Mouse (Mus musculus) liver, postnatal 0 days (tissue): Measurements from ENCODE around the gene Sox6. TPM values are rescaled to one million over a fixed set of nuclear protein-coding genes. Genes with fewer than 3 reads are reported as not detected.

Source experiments
- ATAC-seq: fragments of 200-750 bp; cut with Nextera tagmentation; 2 replicates; pipeline ENCODE4 v1.8.0; 2017; ENCODE audit warnings: mild to moderate bottlenecking, moderate library complexity
- DNase-seq: peaks from one replicate; pipeline ENCODE4 v3.0.0-alpha.2; 2016
- H3K27ac ChIP-seq: fragments of 300-500 bp; sonication (generic); 2 replicates; pipeline ENCODE4 v1.5.1; 2014; ENCODE audit warnings: antibody characterized with exemption, moderate library complexity, mild to moderate bottlenecking, low read depth
- H3K27me3 ChIP-seq: fragments of 300-500 bp; sonication (generic); 2 replicates; pipeline ENCODE4 v1.6.1; 2014; ENCODE audit warnings: low read length, control low read depth, mixed read lengths; ENCODE audit not compliant: insufficient read depth
- H3K36me3 ChIP-seq: fragments of 300-500 bp; sonication (generic); replicated peaks from 2 replicates; pipeline ENCODE4 v1.6.1; 2014; ENCODE audit warnings: mild to moderate bottlenecking, control low read depth, low read length, moderate library complexity, mixed read lengths; ENCODE audit not compliant: insufficient read depth
- H3K4me1 ChIP-seq: fragments of 300-500 bp; sonication (generic); 2 replicates; pipeline ENCODE4 v1.6.1; 2014; ENCODE audit warnings: antibody characterized with exemption, mild to moderate bottlenecking, control low read depth; ENCODE audit not compliant: insufficient read depth
- H3K4me2 ChIP-seq: fragments of 300-500 bp; sonication (generic); 2 replicates; pipeline ENCODE4 v1.6.1; 2014; ENCODE audit warnings: low read depth, mild to moderate bottlenecking, low read length, moderate library complexity, mixed read lengths
- H3K4me3 ChIP-seq: fragments of 300-500 bp; sonication (generic); 2 replicates; pipeline ENCODE4 v1.5.1; 2014; ENCODE audit warnings: low read depth, low read length
- H3K9ac ChIP-seq: fragments of 300-500 bp; sonication (generic); replicated peaks from 2 replicates; pipeline ENCODE4 v1.6.1; 2014; ENCODE audit warnings: mild to moderate bottlenecking, moderate library complexity
- H3K9me3 ChIP-seq: fragments of 300-500 bp; sonication (generic); 2 replicates; pipeline ENCODE4 v1.6.1; 2016; ENCODE audit warnings: mild to moderate bottlenecking, control low read depth, low read length, mixed read lengths
- CTCF ChIP-seq: sonication (generic); IDR thresholded peaks from 2 replicates; pipeline ENCODE4 v1.5.1; 2016; ENCODE audit warnings: antibody characterized with exemption, low read depth
- EP300 ChIP-seq: IDR thresholded peaks from 2 replicates; pipeline ENCODE4 v1.6.1; 2016; ENCODE audit warnings: antibody characterized with exemption, low read depth, mild to moderate bottlenecking
- WGBS: fragments of 180-500 bp; shearing (Covaris S2); extraction: QIAGEN DNeasy Blood & Tissue Kit; methylation state at CpG from one replicate; pipeline ENCODE4 v1.1.7; 2014; ENCODE audit not compliant: insufficient replicate concordance; 5-methylcytosine and 5-hydroxymethylcytosine counted together
- polyA plus RNA-seq: library from polyadenylated mRNA; unstranded; fragments of >200 nt; fragmentation: Nextera tagmentation; extraction: Ambion mirVana; gene quantifications from 2 replicates; pipeline ENCODE4 v1.2.1, GENCODE M21; 2015

The Sox6 gene
- polyA plus RNA-seq, 1 experiment from 2014 or later = 44.4 TPM

DNA sequence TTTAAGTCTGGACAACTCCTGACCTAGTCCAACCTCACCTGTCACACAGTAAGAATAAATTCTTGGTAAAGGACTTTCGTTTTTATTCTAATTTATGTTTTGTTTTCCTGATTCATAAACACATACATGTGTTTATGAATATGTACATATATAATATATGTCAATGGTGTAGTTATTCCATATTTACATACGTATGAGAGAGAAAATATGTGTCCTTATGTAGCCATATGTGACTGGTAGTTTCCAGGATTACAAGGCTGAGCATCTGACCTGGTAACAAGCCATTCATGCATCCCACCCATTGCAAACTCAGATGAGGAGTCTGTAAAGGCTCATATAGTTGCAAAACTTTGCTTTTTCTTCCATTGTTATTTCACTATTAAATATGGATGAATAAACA, 366.8 kb downstream of the Sox6 start:
- Histone ChIP-seq H3K27me3 (no peaks in the 10 kb centered on the region), H3K4me2 (no peak overlapping the region), H3K27ac (no peak overlapping the region), H3K36me3 (no peaks in the 10 kb centered on the region), H3K4me3 (no peak overlapping the region), H3K9me3 (no peaks in the 10 kb centered on the region), H3K4me1 (no peaks in the 10 kb centered on the region), H3K9ac (no peak overlapping the region)
- WGBS = 86% methylated on average over 2 of the region's 2 CpGs
- no peak for TF ChIP-seq CTCF
- no peak for TF ChIP-seq EP300
- DNase-seq = no peak
- no peak for ATAC-seq

DNA sequence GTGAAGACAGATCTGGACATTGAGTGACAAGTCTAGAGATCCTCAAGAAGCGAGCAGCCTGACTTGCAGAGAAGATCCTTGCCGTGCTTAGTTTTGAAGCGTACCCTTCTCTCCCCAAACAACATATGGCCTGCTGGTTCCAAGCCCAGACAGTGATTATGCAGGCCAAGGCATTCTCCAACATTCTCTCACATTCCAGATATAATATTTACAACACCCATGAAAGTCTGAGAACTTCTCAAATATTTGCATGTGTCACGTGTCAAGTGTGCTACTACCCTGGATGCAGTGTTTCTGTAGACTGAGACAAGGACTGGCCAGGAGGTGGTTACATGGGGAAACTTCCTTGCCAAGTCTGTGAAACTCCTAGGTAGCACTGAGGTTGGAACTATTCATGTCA, 367.3 kb downstream of the Sox6 start:
- ATAC-seq (no peak), DNase-seq (no peak)
- no peak overlapping the region for H3K9ac ChIP-seq
- TF ChIP-seq CTCF = no peak
- no peak for TF ChIP-seq EP300
- H3K4me2 ChIP-seq = no peak overlapping the region
- no peak overlapping the region for H3K4me3 ChIP-seq
- H3K27me3 ChIP-seq = no peaks in the 10 kb centered on the region
- H3K36me3 ChIP-seq = no peaks in the 10 kb centered on the region
- no peaks in the 10 kb centered on the region for H3K4me1 ChIP-seq
- no peak overlapping the region for H3K27ac ChIP-seq
- no peaks in the 10 kb centered on the region for H3K9me3 ChIP-seq
- WGBS = 86% methylated on average over 4 of the region's 4 CpGs

DNA sequence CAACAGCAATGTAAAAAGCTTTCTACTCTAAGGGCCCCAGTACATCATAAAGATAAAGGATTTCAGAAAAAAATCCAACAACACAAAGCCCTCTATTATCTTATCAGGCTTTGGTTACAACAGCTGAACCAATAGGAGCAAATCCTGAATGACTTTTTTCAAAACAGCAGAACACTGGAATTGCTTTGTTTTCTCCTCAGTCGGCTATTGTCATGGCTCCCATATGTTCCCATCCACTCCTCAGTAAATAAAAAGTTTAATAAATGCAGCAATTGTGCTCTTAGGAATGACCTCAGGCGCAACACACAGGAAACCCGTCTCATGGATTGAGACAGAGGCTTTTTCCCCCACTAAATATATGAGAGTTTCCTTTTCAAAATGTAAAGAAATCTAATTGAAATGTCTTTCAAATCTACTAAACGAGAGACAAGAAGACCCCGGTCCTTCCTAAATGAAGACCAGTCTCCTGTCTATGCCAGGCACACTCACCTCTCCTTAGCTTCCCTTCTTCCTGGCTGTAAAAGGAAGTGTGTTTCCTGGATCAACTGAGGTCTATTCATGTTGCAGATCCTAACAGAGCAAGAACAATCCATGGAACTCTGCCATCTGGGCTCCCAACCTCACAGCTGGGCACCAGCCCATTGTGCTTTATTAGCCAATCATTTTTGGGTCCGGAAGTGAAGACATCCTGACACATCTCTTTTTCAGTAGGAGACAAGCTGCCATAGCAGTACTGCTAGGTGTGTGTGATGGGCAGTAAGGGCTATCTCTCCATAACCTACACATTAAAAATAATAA, 369.2 kb downstream of the Sox6 start:
- TF ChIP-seq EP300 = no peak
- no peak for TF ChIP-seq CTCF
- no peak overlapping the region for H3K27ac ChIP-seq
- no peak overlapping the region for H3K4me3 ChIP-seq
- H3K4me1 ChIP-seq = no peaks in the 10 kb centered on the region
- no peak overlapping the region for H3K4me2 ChIP-seq
- 74% methylated on average over 6 of the region's 6 CpGs for WGBS
- DNase-seq (no peak), ATAC-seq (no peak)
- no peaks in the 10 kb centered on the region for H3K9me3 ChIP-seq
- H3K27me3 ChIP-seq = no peaks in the 10 kb centered on the region
- H3K36me3 ChIP-seq = no peaks in the 10 kb centered on the region
- H3K9ac ChIP-seq = no peak overlapping the region

DNA sequence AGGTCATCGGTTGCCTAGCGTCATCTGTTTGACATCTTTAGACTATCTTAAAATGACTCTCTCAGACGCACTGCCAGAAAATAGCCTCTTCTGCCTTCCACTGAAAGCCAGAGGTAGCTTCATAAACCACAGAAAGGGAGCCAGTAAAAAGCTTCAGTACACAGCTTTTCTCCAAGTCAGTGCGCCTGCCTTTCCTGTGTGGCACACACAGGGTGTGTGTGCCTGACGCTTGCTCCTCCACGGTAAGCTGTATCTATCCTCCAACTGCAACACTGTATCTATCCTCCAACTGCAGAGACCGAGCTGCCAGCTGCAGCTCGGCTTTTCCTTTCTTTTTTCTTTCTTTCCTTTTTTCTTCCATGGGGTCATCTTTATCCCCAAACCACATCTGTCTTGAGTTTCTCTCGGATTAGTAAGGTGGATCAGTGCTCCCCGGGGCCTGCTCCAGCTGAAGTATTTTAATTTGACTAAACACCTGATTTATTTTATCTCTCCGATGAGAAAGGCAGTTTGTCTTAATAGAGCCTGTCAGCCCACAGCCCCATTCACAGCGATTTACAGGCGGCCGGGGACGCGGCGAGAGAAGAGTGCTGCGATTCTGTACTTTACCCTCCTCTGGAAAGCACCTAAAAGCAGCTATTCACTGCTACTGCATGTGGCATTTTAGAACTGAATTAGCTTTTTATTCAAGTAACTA, 371.8 kb downstream of the Sox6 start:
- ATAC-seq (no peak), DNase-seq (no peak)
- Histone ChIP-seq H3K9me3 (no peaks in the 10 kb centered on the region), H3K27me3 (no peaks in the 10 kb centered on the region), H3K4me3 (no peak overlapping the region), H3K4me1 (no peaks in the 10 kb centered on the region), H3K9ac (no peak overlapping the region), H3K4me2 (0 out of 2 replicates have a peak overlapping the region, but pooled peaks have one; percentile 10), H3K36me3 (no peaks in the 10 kb centered on the region), H3K27ac (no peak overlapping the region)
- WGBS = 67% methylated on average over 18 of the region's 18 CpGs
- TF ChIP-seq CTCF (no peak), EP300 (no peak)

DNA sequence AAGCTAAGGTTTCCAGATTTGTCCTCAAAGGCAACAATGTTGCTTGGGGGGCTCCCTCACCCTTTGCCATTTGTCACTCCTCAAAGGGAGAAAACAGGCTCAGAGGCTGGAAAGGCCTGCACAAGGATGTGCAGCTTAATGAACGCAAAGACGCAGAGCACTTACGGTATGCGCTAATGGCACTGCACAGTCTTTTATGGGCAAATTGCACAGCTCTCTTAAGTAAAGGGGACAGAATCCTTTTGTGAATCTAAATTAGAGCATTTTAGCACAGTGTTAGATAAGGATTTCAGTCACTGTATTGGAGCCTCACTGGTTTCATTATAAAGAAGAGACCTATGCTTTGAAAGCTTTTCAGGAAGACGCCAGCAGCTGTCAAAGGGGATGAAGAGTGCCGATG, 375.2 kb downstream of the Sox6 start:
- no peaks in the 10 kb centered on the region for H3K4me1 ChIP-seq

DNA sequence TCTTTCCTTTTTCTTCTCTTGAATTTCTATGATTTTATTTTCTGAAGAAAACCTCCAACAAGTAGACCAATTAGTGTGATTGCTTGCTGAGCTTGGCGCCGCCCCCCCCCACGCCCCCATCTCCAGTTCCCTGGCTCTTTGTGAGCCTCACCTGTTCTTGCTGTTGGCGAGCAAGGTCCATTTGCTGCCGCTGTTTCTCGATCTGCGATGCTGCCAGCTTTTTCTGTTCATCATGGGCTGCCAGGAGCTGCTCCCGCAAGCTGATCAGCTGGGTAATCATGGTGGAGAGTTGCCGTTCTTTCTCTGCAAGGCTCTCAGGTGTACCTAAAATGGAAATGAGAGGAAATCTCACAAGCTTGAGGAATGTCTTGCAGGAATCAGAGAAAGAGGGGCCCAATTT, 376.5 kb downstream of the Sox6 start:
- H3K4me3 ChIP-seq = no peak overlapping the region
- H3K9me3 ChIP-seq = no peaks in the 10 kb centered on the region
- H3K27me3 ChIP-seq = no peaks in the 10 kb centered on the region
- no peak for TF ChIP-seq CTCF
- TF ChIP-seq EP300 = no peak
- DNase-seq = peak; percentile 21
- H3K36me3 ChIP-seq = peaks cover 11% of the 10 kb centered on the region; the same call in 1 of the 2 replicates
- no peak overlapping the region for H3K4me2 ChIP-seq
- ATAC-seq = no peak
- H3K4me1 ChIP-seq = no peaks in the 10 kb centered on the region
- H3K27ac ChIP-seq = no peak overlapping the region
- no peak overlapping the region for H3K9ac ChIP-seq
- 85% methylated on average over 9 of the region's 9 CpGs for WGBS

More for the DNA sequence above, 375.2 kb downstream of the Sox6 start:
- Histone ChIP-seq H3K36me3 (peaks cover 11% of the 10 kb centered on the region; the same call in 1 of the 2 replicates), H3K27ac (no peak overlapping the region), H3K4me3 (no peak overlapping the region), H3K4me2 (no peak overlapping the region), H3K9ac (no peak overlapping the region), H3K27me3 (no peaks in the 10 kb centered on the region), H3K9me3 (no peaks in the 10 kb centered on the region)
- no peak for TF ChIP-seq CTCF
- TF ChIP-seq EP300 = no peak
- no peak for DNase-seq
- 90% methylated on average over 6 of the region's 6 CpGs for WGBS
- no peak for ATAC-seq
